Mouse (Mus musculus) urinary bladder, postnatal 10 days (tissue): ENCODE results near the gene Tmem43.

Experiments
- DNase-seq: peaks from one replicate; pipeline ENCODE4 v3.0.0; 2022; ENCODE audit warnings: low spot score

Tmem43 gene

GRCm38 (mm10) chr6:91488496-91489212 is 15.2 kb downstream of the Tmem43 start:
- no peak for DNase-seq

GRCm38 (mm10) chr6:91489872-91490271 is 16.4 kb downstream of the Tmem43 start:
- no peak for DNase-seq

- no peak for DNase-seq
Measured at GRCm38 (mm10) chr6:91491004-91491403, 17.5 kb downstream of the Tmem43 start.

GRCm38 (mm10) chr6:91493053-91493452 is 19.6 kb downstream of the Tmem43 start:
- no peak for DNase-seq

- DNase-seq: no peak
Measured at GRCm38 (mm10) chr6:91494526-91494925, 21.0 kb downstream of the Tmem43 start.

GRCm38 (mm10) chr6:91503302-91503701 is 29.8 kb downstream of the Tmem43 start:
- no peak for DNase-seq

- DNase-seq: no peak
Measured at GRCm38 (mm10) chr6:91506036-91506435, 32.5 kb downstream of the Tmem43 start.

GRCm38 (mm10) chr6:91508041-91508440 is 34.5 kb downstream of the Tmem43 start:
- no peak for DNase-seq

- peak; percentile 46 for DNase-seq
Measured at GRCm38 (mm10) chr6:91509326-91509725, 35.8 kb downstream of the Tmem43 start.

GRCm38 (mm10) chr6:91510211-91510610 is 36.7 kb downstream of the Tmem43 start:
- no peak for DNase-seq

GRCm38 (mm10) chr6:91514135-91514534 is 40.6 kb downstream of the Tmem43 start:
- no peak for DNase-seq

GRCm38 (mm10) chr6:91514737-91515362 is 41.3 kb downstream of the Tmem43 start:
- DNase-seq: no peak

GRCm38 (mm10) chr6:91515545-91516449 is 42.3 kb downstream of the Tmem43 start, which contains the start of the genes Xpc and Lsm3:
Xpc (minus strand) TSS chr6:91515888.
Lsm3 (plus strand) TSS chr6:91515928.
- peak; percentile 89 for DNase-seq

GRCm38 (mm10) chr6:91518454-91519020 is 45.0 kb downstream of the Tmem43 start:
- DNase-seq: no peak

GRCm38 (mm10) chr6:91522816-91523215 is 49.3 kb downstream of the Tmem43 start:
- no peak for DNase-seq

- no peak for DNase-seq
Measured at GRCm38 (mm10) chr6:91525544-91525943, 52.0 kb downstream of the Tmem43 start.

GRCm38 (mm10) chr6:91527227-91527860 is 53.8 kb downstream of the Tmem43 start:
- no peak for DNase-seq

- DNase-seq: no peak
Measured at GRCm38 (mm10) chr6:91528265-91528664, 54.8 kb downstream of the Tmem43 start.

- DNase-seq: no peak
Measured at GRCm38 (mm10) chr6:91530673-91531072, 57.2 kb downstream of the Tmem43 start.

- DNase-seq: no peak
Measured at GRCm38 (mm10) chr6:91531276-91531675, 57.8 kb downstream of the Tmem43 start.

- no peak for DNase-seq
Measured at GRCm38 (mm10) chr6:91532661-91533060, 59.2 kb downstream of the Tmem43 start.

- DNase-seq: no peak
Measured at GRCm38 (mm10) chr6:91533359-91533758, 59.9 kb downstream of the Tmem43 start.
